Mouse (Mus musculus): ENCODE results near the gene Mroh8.

Gene Mroh8

GRCm38 (mm10) chr2:157187223-157187622 is 92.1 kb downstream of the Mroh8 start:
- DNase-seq = no peak

- no peak for DNase-seq
These were observed 92.8 kb downstream of the Mroh8 start for GRCm38 (mm10) chr2:157186504-157186903.

- DNase-seq = no peak
These were observed 94.2 kb downstream of the Mroh8 start for GRCm38 (mm10) chr2:157185022-157185660.

GRCm38 (mm10) chr2:157178167-157178566 is 101.2 kb downstream of the Mroh8 start:
- no peak for DNase-seq

- DNase-seq = no peak
These were observed 103.1 kb downstream of the Mroh8 start for GRCm38 (mm10) chr2:157176248-157176647.

GRCm38 (mm10) chr2:157174416-157174815 is 104.9 kb downstream of the Mroh8 start:
- DNase-seq = no peak

GRCm38 (mm10) chr2:157173555-157173954 is 105.8 kb downstream of the Mroh8 start:
- DNase-seq = no peak

- DNase-seq = peak; percentile 12
These were observed 106.4 kb downstream of the Mroh8 start for GRCm38 (mm10) chr2:157172984-157173383.

- DNase-seq = no peak
These were observed 108.7 kb downstream of the Mroh8 start for GRCm38 (mm10) chr2:157170626-157171025.

- no peak for DNase-seq
These were observed 109.2 kb downstream of the Mroh8 start for GRCm38 (mm10) chr2:157170166-157170565.

GRCm38 (mm10) chr2:157166371-157167080 is 112.8 kb downstream of the Mroh8 start:
- peak; percentile 55 for DNase-seq

GRCm38 (mm10) chr2:157165312-157166224 is 113.8 kb downstream of the Mroh8 start:
- peak; percentile 27 for DNase-seq

- no peak for DNase-seq
These were observed 115.2 kb downstream of the Mroh8 start for GRCm38 (mm10) chr2:157164101-157164500.
